Mouse (Mus musculus): ENCODE results near the gene Tbx2.

Tbx2 gene

DNA sequence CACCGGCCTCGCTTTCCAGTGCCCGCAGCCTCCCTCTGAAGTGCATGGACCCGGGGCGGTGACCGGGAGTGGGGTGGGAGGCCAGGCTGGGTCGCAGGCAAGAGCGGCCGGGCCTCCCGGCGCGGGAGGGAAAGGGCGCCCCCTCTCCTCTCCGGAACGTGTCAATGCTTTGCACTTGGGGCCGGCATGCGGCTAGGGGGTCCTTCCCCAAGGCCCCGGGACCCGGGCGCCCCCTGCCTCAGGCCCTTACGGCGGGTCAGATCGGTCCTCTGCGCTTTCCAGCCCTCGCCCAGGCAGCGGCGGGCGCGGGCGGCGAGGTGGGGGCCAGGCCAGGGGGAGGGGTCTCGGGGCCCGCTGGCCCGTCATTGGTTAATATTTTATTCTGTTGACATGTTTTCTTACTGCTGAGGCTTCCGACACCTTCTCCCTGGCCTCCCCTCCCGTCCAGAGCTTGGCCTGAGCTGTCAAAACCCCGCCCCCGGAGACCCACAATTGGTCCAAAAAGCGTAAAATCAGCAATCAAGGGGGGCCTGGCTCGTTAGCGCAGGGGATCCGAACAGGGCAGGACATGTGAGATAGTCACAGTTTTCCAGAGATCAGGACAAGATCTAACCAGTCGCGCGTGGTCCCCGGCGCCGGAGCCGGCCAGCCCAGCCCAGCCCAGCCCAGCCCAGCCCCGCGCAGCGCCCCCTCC is at the start of gene Tbx2:
Gene Tbx2, plus strand, starts transcription at position 321 of the 694 bp plus-strand sequence.
- TF ChIP-seq GATA4 (IDR thresholded peaks at IDR 0.05; ENCODE audit: insufficient replicate concordance, low read length), result peak; percentile 56; the same call in 1 of the 2 replicates

DNA sequence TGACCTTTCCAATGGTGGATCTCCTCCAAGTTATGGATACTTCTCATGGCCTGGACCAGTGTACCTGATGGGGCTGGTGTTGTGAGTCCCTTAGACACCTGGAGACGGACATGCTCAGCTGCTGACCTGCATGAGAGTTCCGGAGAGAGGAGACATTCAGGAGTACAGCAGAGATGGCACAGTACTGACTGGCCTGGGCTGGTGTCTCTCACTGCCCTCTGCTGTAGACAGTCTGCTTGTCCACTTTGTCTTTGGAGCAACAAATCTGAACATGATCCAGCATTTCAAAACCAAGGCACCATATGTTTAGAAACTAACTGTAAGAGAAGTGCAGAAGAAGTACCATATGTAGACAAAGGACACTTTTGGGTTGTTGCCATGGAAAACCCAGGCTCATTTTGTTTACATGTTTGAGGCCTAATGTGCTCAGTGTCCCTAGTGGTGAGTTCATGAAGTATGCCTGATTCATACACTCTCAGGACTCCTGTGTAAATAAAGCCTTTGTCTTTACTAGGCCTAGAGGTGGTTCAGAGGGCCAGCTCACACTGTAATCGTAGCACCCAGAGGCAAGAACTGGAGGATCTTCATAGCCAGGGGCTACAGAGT is 46.1 kb upstream of the Tbx2 start:
- TF ChIP-seq GATA4 (IDR thresholded peaks at IDR 0.05; ENCODE audit: insufficient replicate concordance, low read length), result no peak

DNA sequence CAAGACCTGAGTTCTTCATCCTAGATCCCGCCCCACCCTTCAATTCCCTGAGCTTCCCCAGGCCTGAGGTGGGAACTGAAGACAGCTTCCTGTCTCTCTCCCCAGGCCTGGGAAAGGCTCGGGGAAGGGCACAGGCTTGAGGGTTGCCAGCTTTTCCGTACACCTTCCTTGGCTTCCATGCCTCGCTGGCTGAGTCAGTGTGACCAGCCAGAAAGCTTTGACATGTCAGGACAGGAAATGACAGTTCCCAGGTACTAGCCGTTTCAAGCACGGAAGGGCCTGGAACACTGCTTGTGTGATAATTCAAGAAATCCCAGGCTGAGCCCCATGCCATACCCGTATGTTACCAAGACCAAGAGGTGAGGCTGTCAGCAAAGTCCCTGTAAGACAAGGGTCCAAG is 42.6 kb upstream of the Tbx2 start:
- TF ChIP-seq GATA4 (IDR thresholded peaks at IDR 0.05; ENCODE audit: insufficient replicate concordance, low read length), result no peak

DNA sequence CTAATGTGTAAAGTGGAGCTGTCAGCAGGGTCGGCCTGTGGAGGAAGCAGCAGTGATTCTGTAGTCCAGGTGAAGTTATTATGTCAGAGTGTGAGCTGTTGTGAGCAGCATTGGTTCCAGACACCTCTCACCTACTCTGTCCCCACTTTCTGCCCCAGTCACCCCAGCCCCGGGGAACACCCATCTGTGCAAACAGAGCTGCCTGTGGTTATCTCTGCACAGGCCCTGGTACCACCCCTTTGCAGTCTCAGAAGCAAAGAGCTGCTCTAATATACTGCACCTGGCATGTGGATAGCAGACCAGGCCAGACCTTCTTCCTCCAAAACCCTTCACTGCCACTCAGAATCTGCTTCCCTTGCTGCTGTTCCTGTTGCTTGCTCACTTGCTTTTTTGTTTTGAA is 42.1 kb upstream of the Tbx2 start:
- no peak for TF ChIP-seq GATA4 (IDR thresholded peaks at IDR 0.05; ENCODE audit: insufficient replicate concordance, low read length)

DNA sequence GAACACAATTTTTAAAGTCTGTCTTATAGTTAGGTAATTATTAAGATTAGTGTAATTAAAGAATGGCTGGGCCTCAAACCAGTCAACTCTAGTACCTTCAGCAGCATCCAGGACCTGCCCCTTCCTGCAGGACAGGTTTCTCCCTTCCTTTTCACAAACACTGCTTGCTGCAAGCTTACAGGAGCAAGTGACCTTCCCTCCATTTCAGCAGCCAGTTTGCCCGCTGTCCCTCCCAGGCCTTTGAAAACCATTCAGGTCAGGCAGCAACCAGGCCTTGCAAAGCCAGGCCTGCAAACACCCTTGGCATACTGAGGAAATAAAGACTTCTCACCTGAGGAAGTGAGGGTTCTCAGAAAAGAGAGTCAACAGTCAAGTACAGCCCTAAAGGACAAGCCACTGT is 41.1 kb upstream of the Tbx2 start:
- TF ChIP-seq GATA4 (IDR thresholded peaks at IDR 0.05; ENCODE audit: insufficient replicate concordance, low read length), result no peak

DNA sequence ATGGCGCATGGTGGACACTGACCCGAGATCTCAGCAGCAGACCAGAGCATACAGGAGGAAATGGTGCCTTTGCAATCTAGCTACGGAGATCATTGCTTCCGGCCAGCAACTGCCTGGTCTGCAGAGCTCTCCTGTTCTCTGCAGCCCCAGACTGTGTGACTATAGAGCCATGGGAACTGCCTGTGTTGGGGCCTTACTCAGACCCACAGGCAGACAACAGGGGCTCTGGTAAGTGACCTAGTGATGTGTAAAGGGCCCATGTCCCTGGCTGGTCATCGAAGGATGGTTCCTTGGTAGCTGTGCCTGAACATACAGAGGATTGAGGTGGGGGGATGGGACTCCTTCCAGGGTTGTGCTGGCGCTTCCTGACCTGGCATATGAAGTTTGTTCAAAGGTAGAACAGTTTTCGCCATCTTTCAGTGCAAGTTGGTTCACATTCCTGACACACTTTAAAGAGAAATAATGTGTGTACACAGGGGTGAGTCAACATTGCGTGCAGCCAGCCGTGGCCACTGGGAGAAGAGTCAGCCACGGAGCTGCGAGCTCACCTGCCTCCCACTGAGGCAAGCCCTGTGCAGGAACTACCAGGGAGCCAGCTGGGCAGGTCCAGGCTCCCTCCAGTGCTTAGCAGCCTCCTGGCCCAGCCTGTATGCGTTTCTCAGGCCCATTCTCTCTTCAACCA is 39.7 kb upstream of the Tbx2 start:
- TF ChIP-seq GATA4 (IDR thresholded peaks at IDR 0.05; ENCODE audit: insufficient replicate concordance, low read length), result peak; percentile 27; the same call in 1 of the 2 replicates

DNA sequence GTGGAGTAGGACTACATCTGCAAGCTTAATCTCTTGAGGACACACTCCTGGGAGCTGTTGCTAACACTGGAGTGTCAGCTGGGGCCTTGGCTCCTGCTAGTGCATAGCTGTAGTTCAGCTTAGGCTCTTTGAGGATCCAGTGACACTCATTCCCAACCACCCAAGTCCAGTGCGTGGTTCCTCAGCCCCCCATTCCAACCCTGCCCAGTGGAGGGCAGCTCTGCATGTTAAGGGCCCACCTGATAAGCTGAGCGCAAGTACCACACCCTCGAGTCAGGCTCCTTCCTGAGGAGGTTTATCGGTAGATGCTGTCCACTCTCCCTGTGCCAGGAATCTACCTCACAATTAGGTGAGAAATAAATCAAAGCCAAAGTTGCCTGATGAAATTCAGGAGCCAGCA is 32.9 kb upstream of the Tbx2 start:
- TF ChIP-seq GATA4 (IDR thresholded peaks at IDR 0.05; ENCODE audit: insufficient replicate concordance, low read length), result no peak

DNA sequence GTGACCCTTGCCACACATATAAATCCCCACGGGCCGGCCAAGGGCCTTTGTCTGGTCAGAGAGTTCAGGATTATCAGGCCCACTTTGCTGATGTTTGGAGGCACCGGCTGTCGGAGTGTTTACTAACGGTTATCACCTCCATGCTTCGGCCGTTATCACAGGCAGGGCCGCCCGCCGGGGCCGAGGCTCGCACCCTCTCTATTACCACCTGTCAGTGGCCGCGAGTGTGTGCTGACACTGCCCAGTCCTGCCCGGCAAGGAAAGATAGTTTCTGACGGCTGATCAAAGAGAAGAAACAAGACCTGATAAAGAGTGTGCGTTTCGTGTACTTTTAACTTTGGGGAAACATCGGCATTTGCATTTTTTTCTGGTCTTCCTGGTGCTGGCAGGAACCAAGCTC is 32.5 kb upstream of the Tbx2 start:
- no peak for TF ChIP-seq GATA4 (IDR thresholded peaks at IDR 0.05; ENCODE audit: insufficient replicate concordance, low read length)

DNA sequence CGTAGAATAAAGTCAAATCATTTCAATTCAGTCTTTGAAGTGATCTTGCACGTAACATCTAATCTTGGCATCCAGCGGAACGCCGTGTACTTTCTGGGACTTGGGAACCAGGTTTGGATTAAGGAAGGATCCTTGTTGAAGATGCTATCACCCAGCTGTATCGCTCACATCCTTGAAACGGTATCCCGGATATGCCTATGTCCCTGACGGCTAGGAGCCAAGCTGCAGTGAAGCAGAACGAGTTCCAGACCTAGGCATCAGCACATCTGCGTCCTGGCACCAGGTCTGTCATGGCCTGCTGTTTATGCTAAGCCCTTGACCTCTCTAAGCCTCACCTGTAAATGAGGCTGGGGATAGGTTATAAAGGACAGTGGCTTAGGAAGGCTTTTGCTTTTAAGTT is 32.0 kb upstream of the Tbx2 start:
- no peak for TF ChIP-seq GATA4 (IDR thresholded peaks at IDR 0.05; ENCODE audit: insufficient replicate concordance, low read length)

DNA sequence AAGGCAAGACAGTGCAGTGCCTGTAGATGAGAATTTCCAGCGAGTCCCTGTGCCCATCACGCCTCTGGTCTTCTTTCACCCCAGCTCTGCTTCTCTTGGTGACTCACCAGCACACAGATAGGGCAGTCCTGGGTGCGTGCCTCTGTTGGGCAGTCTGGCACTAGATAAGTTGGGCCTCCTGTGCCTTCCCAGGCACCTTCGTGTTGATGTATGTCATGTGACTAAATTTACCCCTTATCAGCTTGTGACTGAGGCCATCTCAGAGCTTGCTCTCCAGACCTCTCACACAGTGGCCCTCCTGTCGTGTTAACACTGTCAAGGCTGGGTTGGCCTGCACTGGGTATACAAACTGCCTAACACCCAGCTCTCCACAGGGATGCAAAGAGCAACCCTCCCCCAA is 28.3 kb upstream of the Tbx2 start:
- TF ChIP-seq GATA4 (IDR thresholded peaks at IDR 0.05; ENCODE audit: insufficient replicate concordance, low read length), result no peak

DNA sequence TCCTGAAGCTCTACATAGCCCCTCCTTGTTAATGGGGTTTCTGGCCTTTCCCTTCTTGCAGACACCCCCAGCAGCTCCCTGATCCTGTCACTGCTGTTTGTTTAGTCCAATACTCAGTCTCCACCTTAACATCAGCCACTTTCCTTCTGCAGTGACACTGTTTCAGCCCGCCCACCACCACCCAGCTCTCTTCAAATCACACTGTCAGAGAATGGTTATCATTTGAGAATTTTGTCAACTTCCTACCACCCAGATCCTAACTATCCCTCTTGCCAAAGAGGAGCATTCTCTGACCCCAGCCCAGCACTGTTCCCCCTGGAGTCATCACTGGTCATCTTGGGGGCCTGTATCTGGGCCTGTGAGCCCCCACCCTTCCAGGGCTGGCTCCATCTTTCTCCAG is 26.6 kb upstream of the Tbx2 start:
- no peak for TF ChIP-seq GATA4 (IDR thresholded peaks at IDR 0.05; ENCODE audit: insufficient replicate concordance, low read length)

DNA sequence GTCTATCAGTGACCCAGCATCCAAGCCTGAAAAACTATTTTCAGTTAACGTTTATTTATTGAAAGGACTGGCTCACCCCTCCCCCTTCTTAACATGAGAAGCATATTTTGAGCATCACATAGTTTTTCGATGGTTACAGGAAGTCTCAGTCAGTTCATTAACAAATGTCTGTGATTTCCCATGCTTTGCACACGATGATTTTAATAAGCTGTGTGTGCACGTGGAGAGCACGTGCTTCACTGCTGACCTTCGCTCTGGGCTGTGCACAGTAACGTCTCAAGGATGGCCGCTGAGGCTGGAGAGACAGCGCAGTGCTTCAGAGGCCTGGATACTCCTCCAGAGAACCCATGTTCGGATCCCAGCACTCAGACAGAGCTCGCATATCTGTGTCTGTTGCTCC is 25.0 kb upstream of the Tbx2 start:
- TF ChIP-seq GATA4 (IDR thresholded peaks at IDR 0.05; ENCODE audit: insufficient replicate concordance, low read length), result no peak

DNA sequence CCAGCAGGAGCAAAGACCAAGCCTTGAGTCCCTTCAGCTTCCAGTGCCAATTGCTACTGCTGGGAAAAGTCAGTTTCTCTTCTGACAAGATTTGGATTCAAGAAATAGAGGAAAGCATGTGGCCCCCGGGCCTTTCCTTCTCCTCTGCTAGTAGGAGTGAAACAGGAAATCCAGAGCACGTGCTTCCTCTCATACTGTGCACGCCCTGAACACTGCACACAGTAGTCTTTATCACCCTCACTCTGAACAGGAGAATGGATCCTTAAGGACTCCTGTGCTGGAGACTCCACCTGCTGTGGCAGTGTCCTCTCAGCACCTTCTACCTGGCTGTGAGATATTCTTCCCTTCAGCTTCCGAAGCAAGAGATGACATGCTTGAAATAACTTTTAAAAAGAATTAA is 21.1 kb upstream of the Tbx2 start:
- no peak for TF ChIP-seq GATA4 (IDR thresholded peaks at IDR 0.05; ENCODE audit: insufficient replicate concordance, low read length)

DNA sequence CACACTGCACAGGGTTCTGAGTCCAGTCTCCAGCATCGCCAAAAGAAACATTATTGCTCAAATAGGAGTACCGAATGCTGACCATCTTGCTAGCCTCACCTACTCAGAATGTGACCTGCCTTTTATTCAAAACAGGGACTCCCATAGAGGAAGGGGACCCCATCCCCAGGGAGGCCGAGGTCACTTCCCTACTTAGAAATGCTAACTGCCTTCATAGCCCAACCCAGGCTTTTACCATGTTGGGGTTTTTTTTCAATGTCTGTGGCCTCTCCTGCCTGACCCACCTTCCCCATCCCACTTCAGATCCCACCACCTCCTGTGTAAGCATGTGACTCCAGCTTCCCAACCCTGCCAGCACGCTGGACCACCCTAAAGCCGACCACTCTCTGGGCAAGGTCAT is 20.7 kb upstream of the Tbx2 start:
- TF ChIP-seq GATA4 (IDR thresholded peaks at IDR 0.05; ENCODE audit: insufficient replicate concordance, low read length), result no peak

DNA sequence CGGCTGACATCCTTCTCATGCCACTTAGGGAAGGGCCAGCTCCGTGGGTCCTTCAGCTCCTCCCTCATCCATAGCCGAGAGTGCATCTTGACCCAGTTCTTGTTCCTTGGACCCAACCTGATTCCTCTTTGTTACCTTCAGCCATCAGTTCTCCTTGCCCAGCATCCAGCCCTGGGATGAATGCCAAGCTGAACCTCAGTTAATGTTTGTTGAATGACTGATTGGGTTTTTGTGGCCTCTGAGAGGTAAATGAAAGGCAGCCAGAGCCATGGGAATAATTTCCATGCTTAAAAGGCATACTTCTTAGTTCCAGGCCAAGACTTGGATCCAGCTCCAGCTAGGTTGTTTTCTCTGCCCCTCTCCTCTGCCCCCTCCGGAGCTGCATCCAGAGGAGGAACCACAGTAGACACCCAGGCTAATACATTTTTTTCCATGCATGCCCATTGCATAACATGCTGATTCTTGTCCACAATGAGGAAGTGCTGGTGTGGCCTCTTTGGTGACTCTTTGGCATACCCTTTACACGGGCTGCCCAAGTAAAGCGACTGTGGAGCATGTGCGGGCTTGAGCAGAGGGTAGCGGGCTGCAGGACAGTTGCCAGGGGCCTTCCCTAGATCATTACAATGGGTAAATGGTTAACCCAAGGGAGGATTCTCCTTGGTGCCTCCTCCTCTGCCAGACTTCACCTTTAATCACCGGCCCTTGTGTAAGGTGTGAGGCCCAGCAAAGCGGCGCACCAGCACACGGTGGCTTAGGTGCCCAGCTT is 20.0 kb upstream of the Tbx2 start:
- TF ChIP-seq GATA4 (IDR thresholded peaks at IDR 0.05; ENCODE audit: insufficient replicate concordance, low read length), result no peak

DNA sequence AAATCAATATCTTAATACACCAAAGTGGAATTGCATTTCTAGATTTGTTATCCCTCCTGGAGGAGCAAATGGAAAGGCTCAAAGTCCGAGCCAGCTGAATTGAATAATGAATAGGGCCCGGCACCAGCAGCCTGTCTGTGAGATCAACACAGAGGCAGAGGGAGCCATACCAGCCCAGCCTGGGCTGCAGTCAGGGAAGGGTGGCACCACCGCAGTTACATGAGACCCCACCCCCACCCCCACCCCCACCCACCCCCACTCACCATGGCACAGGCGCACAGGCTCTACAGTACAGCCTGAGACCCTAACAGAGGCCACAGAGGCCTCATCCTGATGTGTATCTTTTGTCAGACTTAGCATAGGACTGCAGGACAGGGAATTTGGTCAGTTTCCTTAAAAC is 17.7 kb upstream of the Tbx2 start:
- no peak for TF ChIP-seq GATA4 (IDR thresholded peaks at IDR 0.05; ENCODE audit: insufficient replicate concordance, low read length)
